Comparison of ENCODE assay signal across 8 mouse cellular contexts in the genomic region with DNA sequence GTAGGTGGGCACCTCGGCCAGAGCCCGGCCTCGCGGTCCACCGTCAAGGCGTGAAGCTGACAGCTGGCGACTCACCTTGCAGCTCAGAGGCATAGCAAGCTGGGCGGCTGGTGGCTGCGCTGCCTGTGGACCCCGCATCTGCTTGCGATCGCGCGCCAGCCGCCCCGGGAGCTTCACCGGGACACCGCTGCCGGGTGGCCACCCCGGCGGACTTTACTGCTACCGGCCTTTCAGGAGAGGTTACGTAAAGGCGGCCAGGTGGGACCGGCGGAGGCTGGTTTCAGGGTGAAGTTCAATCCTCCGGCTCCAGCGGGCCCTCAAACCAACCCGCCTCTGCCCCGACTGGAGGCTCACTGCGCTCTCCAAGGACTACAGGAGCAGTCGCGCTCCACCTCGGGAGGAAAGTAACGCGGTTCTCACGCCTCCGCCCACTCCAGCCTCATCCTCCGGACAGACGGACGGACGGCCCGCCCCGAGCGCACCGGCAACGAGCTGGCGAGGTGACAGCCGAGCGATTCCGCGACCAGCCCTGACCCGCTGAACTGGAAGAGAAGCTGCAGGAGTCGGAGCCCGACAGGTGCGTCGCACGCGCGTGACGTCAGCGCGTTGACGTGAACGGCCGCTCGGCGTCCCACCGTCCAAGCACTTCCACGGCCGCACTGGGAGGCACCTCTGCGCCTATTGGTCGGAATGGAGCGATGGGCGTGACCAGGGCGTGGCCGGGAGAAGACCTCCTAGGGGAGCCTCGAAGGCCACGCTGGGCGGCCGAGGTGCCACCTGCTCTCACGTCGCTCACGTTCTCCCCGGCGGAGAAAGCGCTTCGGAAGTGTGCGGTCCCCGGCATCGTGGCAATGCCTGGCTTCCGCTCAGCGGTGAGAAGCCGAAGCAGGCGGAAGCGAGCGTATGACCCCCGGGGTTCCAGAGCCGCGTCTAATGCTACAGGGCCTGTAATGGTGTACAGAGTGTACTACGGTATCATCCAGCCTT. TPM values are rescaled to one million over a fixed set of nuclear protein-coding genes. Genes with fewer than 3 reads are reported as not detected.
A peak's percentile ranks its signal among the peaks of the same experiment; 100 is the strongest.
DNase-seq lines count a peak whose midpoint lies in the region; ATAC-seq lines count a peak whose summit lies in the region.

A gene (minus strand): TSS at position 600 of the 987 bp plus-strand sequence.

- peak; percentile 100 for ATAC-seq in hindbrain, embryonic 11.5 days (ENCODE audit: low FRiP score)

- H3K4me1 ChIP-seq in hindbrain, embryonic 11.5 days (replicated peaks; ENCODE audit: control insufficient read depth, insufficient read depth, low read length): no peaks in the 10 kb centered on the region

- under 1% methylated on average over 101 of the region's 101 CpGs for WGBS in hindbrain, embryonic 11.5 days

- H3K9ac ChIP-seq in hindbrain, embryonic 11.5 days (ENCODE audit: low read depth, low read length): peak within 1 kb of the TSS; percentile 72

- H3K4me2 ChIP-seq in hindbrain, embryonic 11.5 days (replicated peaks; ENCODE audit: low read depth, low read length): peak within 1 kb of the TSS; percentile 91

- peak within 1 kb of the TSS; percentile 69 for H3K4me3 ChIP-seq in hindbrain, embryonic 11.5 days (ENCODE audit: low read depth, low read length)

- no peaks in the 10 kb centered on the region for H3K9me3 ChIP-seq in hindbrain, embryonic 11.5 days (ENCODE audit: control insufficient read depth, low read length)

- no peaks in the 10 kb centered on the region for H3K36me3 ChIP-seq in hindbrain, embryonic 11.5 days (ENCODE audit: control insufficient read depth, insufficient read depth, low read length)

- peak within 1 kb of the TSS; percentile 63 for H3K27ac ChIP-seq in hindbrain, embryonic 11.5 days (ENCODE audit: low read depth, low read length)

- no peaks in the 10 kb centered on the region for H3K27me3 ChIP-seq in hindbrain, embryonic 11.5 days (ENCODE audit: control insufficient read depth, insufficient read depth, low read length)

- DNase-seq in Muller cell, postnatal 12 days (ENCODE audit: inconsistent ontology term): peak; percentile 97
- DNase-seq in cerebellum, adult 9-11 months: peak; percentile 99
- peak; percentile 97 to 98 for DNase-seq in frontal cortex, adult 2 months (ENCODE audit: extremely low spot score in 1 of 2, low spot score in 1 of 2)
- peak; percentile 98 for DNase-seq in hindbrain, embryonic 11.5 days (ENCODE audit: low spot score)
- peak; percentile 95 to 97 for DNase-seq in layer of hippocampus, postnatal 10 days (ENCODE audit: low spot score in 2 of 2)
- DNase-seq in lung, postnatal 10 days: peak; percentile 98
- DNase-seq in ovary, postnatal 36 days (ENCODE audit: low spot score): peak; percentile 96
- peak; percentile 99 for DNase-seq in thymus, postnatal 25 days

RNA-seq across cellular contexts. Expression of the gene that starts here (rescaled TPM):
- polyA plus RNA-seq in frontal cortex, adult 2 months (2012; rRNA removed): 71.1 and 78.5 TPM in 2 replicates
- polyA plus RNA-seq in hindbrain, embryonic 11.5 days (2014; fragmentation: Nextera tagmentation; extraction: Ambion mirVana): 36.1 and 37.1 TPM in 2 replicates
- 100 to 1,000 TPM; 149 to 151 TPM for total RNA-seq in layer of hippocampus, postnatal 10 days (2021)

Comparison
In these comparisons a context has a peak if more than half of its experiments do, and no peak if none do; other contexts are left out.
1. Peak in every context shown above with its lines: DNase-seq, ATAC-seq, H3K4me3 ChIP-seq and H3K27ac ChIP-seq.